Mouse (Mus musculus): ENCODE results near the gene Lrrtm3.

Gene Lrrtm3

DNA sequence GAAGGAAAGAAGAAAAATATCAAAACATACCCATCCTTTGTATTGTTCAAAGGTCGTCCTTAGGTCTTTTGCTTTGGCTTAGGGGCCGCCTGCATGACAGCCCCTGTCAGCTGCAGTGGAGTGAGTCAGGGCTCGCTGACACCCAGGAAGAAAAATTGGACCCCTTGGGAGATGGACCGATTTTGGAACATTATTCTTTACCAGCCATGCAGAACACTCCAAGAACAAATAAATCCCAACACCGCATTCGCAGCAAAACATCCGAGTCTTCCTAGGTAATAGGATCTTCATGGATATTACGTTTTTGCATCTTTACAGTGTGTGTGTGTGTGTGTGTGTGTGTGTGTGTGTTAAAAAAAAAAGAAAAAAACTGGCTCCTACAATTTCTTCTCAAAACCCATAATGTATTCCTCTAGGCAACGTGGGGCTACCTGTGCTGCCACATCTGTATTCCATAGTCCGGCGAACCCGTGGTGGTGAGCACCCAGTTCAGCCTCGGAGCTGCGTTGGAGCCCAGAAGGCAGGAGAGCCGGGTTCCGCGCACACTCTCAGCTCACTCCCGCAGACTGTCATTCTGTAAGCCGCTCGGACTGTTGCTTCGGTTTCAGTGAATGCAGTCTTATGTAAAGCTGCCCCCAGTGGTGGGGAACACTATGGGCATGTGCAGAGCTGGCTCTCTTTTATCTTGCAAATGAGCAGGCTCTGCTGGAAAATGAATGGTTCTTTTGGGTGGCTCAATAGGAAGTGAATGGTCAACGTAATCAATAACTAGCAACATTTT, at the start of gene Lrrtm3:
Lrrtm3 (minus strand) TSS at position 598 of the 781 bp plus-strand sequence.
- CTCF ChIA-PET: interaction anchor here (0.5 kb wide), 1 partner anchor 878 kb away, joined by 14 read pairs; no protein-coding TSS in a partner anchor

DNA sequence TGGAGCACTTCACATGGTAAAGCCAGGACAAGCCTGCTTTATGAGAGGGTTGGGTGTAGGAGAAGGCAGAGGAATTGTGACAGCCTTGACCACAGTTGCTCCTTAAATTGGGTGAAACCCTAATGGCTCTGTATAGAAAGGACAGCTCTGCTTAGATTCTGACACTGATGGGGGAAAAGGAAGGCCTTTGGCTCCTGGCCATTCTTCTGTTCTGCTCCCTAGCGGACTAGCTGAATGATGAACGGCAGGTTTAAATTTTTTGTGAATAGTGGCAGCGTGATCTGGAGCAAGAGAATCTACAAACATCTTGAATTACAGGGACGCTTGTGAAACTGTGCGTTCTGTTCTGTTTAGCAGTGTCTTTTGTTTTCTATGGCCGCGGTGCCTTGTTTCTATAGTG, 45.4 kb upstream of the Lrrtm3 start:
- CTCF ChIA-PET: no interaction called here

- CTCF ChIA-PET: no interaction called here
Measured at GRCm38 (mm10) chr10:64133461-64133860, 43.4 kb upstream of the Lrrtm3 start.

DNA sequence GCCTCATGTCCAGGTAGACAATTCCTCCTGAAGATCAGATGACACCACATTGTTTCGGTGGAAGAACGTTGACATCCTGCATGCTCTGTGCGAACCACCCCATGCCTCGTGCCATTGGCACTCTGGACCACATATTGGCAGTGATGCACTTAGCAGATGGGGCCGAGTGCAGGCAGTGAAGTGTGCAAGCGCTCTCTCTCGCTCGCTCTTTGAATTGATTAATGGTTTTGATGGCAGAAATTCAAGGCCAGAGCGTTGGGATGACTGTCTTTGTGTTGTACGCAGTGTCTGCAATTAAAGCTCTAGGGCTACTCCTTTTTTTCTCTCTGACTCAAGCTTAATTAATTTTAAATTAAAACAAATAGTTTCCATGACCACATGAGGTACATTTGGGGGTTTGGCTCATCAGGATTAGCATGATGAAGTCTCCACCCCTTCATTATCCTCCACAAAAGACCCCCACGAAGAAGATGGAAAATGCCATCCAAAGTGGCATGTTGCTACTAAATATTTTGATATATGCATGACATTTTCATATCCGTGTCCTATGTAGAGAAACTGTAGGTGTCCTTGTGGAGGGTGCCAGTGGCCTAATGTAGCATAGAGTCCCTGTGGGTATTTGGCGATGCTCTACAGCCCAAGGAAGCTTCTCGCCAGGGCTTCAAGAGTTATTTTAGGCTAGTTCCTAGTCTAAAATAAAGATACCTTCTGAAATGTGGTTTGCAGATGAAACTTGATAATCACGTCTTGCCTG, 40.5 kb upstream of the Lrrtm3 start:
- CTCF ChIA-PET: no interaction called here

DNA sequence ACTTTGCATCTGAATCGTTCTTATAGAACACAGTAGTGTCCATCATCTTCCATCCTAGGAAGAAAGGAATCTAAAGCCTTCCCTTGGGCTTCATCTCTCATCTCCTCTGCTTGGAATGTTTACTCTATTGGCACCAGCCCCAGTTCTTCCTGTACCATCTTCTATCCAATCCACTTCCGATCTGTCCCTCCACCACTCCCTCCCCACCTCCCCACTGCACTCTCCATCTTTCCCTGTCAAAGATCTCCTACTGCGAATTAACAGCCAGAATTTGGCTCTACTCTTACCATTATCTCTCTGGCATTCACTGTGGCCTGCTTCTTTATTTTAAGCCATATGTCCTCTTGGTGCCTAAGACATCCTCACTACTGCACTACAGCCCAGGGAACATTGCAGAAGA, 28.8 kb upstream of the Lrrtm3 start:
- CTCF ChIA-PET: no interaction called here

- CTCF ChIA-PET: no interaction called here
Measured at GRCm38 (mm10) chr10:64115246-64115645, 25.2 kb upstream of the Lrrtm3 start.

GRCm38 (mm10) chr10:64096532-64096931, 6.5 kb upstream of the Lrrtm3 start:
- CTCF ChIA-PET: no interaction called here

DNA sequence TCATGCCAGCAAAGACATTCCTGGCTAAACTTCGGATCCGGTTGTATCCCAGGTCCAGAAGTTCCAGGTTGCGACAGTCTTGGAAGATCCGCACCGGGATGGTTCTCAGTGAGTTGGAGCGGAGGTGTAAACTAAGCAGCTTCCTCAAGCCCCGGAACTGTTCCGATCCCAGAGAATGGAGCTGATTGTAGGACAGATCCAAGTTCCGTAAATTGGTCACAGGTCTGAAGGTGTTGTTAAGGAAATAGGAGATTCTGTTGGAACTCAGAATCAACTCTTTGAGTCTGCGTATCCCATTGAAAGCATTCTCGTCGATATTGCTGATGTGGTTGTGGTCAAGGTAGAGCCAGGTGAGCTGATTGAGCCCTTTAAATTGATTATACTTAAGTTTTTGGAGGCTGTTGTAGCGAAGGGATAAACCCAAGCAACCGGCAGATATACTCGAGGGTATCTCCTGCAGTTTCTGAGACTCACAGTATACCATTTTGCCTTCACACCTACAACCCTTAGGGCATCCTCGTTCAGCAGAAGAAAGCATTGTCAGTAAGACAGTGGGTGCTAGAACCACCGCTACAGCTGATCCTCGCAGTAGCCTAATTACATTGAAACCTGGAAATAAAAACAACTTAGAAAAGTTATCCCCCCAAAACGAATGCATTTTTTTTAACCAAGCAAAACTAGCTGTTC, 1.2 kb downstream of the Lrrtm3 start:
- CTCF ChIA-PET: no interaction called here

- CTCF ChIA-PET: no interaction called here
Measured at GRCm38 (mm10) chr10:64087936-64088773, 1.9 kb downstream of the Lrrtm3 start.

DNA sequence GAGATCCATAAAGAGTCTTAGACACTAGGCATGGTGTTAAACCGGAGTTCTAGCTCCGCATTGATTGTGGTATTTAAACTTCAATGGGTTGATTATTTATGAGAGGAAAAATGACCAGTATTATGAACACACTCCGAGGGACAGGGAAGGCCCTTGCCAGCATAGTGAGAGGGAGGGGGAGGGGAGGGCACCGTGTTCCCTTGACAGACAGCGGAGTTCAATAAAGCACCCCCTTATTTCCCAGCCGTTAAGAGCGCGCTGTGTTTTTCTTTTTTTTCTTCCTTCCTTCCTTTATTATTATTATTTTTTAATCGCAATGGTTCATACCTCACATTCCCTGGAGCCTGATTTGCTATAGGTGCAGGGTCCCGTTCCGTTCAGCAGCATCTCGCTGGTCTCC, 2.6 kb downstream of the Lrrtm3 start:
- CTCF ChIA-PET: no interaction called here

GRCm38 (mm10) chr10:64086567-64087391, 3.3 kb downstream of the Lrrtm3 start:
- CTCF ChIA-PET: no interaction called here

DNA sequence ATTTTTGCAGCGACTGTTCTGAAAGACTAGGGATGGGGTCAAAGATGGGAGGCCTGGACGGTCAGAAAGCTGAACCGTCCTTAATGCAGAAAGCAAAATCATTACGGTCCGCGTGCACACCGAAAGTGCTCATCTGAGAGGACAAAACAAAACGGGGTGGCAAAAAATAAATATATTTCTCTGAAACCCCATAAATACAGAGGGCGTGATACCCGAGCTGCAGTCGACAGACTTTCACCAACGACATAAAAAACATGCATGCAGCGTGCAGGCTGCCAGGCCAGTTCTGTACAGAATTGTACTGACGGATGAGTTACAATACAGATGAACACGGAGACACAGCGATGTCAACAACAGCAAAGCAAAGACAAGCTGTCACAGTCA, 3.9 kb downstream of the Lrrtm3 start:
- CTCF ChIA-PET: no interaction called here

- CTCF ChIA-PET: no interaction called here
Measured at GRCm38 (mm10) chr10:64084465-64084864, 5.6 kb downstream of the Lrrtm3 start.

DNA sequence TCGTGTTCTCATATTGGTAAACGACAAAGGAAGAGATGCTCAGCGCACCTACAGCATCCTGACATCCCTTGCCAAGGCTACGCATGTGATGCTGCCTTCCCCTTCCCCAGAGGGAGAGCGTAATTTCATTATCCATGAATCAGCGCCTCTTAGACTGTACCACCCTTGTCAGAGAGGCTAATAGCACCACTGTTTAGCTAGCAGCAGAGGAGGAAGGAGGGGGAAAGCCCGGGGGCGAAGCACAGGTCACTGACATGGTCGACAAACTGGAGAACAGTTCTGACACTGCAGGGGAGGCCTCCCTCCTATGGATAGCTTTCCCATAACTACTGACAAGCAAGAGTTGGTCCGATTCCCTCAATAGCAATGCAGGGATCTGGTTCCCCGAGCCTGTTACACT, 6.3 kb downstream of the Lrrtm3 start:
- CTCF ChIA-PET: no interaction called here

DNA sequence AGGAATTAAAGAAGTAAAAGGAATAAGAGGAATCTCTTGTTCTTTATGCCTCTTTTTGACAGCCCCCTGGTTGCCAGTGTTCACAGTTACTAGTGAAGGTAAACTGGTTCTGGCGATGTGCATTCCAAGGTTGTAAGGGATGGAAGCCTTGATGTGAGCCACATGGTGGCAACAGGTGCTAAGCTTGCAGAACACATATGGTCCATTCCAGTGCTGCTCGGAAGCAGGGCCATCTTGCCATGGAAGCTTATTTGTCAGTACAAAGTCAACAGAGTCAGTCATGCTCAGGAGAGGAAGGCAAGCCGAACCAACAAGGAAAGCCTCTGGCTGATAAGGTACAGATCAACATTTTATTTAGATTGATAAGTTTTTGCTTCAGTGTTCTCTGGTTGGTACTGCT, 7.7 kb downstream of the Lrrtm3 start:
- CTCF ChIA-PET: no interaction called here

DNA sequence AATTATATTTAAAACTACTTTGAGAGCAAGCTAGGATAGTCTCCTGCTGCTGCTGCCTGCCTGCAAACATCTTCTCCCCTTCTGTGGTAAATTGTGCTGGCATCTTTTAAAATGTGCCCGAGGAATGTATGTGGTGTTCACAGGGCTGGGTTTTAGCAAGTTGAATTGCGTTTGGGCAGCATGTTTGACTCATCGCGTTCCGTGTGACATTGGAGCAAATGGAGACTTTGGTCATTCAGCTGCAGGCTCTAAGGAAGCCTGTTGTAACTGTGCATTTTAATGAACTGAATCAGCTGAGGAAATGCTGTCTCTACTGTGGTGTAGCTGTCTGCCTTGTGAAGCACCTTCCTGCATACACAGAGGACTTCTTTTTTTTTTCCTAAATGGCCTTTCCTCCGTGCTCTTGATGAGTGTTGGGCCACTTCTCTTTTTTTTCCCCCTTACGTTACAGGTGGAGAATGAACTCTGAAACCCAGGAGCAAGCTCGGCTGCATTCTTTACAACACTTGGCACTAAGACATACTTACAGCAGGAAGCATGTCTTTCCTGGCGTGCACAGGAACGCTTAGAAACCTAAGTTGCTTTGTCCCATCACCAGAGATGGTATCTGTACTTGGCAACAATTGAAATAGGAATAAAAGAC, 13.5 kb downstream of the Lrrtm3 start:
- CTCF ChIA-PET: no interaction called here

- CTCF ChIA-PET: no interaction called here
Measured at GRCm38 (mm10) chr10:64075944-64076343, 14.1 kb downstream of the Lrrtm3 start.

GRCm38 (mm10) chr10:64063704-64064103, 26.4 kb downstream of the Lrrtm3 start:
- CTCF ChIA-PET: no interaction called here

DNA sequence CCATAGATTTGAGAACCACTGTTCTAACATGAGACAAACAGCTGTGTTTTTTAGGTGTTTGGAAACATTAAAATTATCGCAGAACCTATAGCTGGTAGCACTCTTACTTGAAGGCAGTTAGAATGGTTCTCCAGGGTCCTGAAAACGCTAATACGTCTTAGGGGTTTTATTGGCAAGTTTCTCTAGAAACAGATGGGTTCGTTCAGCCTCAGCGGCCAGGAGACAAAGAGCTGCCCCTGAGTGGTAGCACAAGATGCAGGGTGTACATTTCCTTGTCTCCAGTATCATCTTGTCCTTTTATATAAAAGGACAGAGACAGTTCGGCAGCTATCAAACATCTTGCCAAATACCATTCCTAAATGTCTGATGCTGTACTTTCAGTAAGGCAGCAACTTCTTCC, 40.1 kb downstream of the Lrrtm3 start:
- CTCF ChIA-PET: no interaction called here

DNA sequence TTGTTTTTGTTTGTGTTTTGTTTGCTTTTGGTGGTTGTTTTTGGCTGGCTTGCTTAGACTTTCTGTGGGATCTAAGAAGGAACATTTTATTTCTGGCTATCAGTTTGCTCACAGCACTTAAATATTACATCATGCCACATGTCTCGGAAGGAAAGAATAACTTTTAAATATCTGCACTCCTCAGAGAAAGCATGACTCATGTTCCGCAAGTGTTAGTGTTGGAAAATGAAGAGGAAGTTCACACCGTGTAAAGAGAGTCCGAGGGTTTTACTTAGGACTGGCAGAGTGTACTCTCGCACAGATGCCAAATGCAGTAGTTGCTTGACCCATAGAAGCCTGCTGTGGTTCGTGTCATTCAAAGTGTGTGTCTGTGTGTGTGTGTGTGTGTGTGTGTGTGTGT, 40.9 kb downstream of the Lrrtm3 start:
- CTCF ChIA-PET: no interaction called here

DNA sequence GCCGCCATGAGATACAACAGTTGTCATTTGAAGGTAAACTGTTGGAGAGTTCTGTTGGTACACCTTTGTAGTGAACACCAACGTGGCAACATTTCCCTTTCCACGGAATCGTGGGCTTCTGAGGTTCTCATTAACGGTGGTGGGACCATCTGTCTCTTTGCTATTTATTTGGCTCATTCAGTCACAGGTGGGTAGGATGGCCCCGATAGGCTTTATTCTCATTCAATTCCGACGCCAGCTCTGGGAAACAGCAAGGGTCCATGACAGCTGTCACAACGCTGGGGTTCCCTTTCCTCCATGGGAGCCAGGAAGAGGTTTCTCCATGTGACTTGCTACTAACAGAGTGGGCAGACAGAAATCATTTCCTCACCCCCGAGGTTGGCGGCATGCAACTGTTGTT, 48.2 kb downstream of the Lrrtm3 start:
- CTCF ChIA-PET: no interaction called here

Measured in spleen, embryonic (tissue).